Mouse (Mus musculus) spleen, postnatal 36 days (tissue): ENCODE measurements around the gene Ifnab.

Experiments
- DNase-seq, 2 experiments: peaks; one replicate each; pipeline ENCODE4 v3.0.0; 2022; ENCODE audit warnings: low spot score in 2 of 2, mixed read lengths in 1 of 2

Gene Ifnab

DNA sequence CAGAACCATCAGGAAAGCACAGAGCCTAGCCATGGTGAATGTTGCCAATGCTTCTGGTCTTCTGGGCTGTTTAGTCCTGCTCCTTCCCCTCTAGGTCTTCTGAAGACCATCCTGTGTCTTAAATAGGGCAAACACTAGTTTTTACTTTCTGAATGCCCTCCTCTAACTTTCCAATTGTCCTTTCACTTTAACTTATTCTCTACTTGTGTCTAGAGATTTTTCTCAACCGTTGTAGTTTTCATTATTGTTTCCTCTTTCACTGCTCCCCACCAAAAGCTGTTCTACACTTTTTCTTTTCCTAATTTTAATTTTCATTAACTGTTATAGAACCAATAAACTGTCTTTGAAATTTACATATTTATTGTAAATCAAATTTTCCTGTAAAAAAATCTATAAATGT lies 14.3 kb downstream of the Ifnab start, which contains the start of gene Ifna16:
Gene Ifna16, minus strand, starts transcription at position 101 of the 400 bp plus-strand sequence.
- no peak for DNase-seq

DNA sequence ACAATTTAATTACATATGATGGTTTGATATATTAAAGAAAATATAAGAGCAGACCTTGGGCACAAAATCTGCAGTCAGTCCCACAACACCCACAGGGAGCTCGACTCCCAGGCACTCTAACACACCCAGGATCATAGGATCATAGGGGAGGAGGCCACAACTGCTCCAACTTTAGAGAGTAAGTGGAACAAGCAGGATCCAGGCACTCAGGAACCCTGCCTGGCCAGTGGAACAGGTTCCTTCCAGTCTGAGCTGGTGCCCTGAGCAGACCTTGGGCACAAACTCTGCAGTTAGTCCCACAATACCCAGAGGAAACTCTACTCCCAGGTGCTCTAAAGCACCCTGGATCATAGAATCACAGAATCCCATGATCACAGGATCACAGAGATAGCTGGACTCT lies 35.7 kb downstream of the Ifnab start:
- DNase-seq = no peak

- DNase-seq = no peak
These were observed 37.5 kb downstream of the Ifnab start for GRCm38 (mm10) chr4:88653644-88654043.

- DNase-seq = no peak
These were observed 46.8 kb downstream of the Ifnab start, which contains the start of gene Ifna13 for GRCm38 (mm10) chr4:88644359-88644758. Ifna13 (minus strand) TSS chr4:88644459.

- no peak for DNase-seq
These were observed 48.6 kb downstream of the Ifnab start for GRCm38 (mm10) chr4:88642526-88642925.

DNA sequence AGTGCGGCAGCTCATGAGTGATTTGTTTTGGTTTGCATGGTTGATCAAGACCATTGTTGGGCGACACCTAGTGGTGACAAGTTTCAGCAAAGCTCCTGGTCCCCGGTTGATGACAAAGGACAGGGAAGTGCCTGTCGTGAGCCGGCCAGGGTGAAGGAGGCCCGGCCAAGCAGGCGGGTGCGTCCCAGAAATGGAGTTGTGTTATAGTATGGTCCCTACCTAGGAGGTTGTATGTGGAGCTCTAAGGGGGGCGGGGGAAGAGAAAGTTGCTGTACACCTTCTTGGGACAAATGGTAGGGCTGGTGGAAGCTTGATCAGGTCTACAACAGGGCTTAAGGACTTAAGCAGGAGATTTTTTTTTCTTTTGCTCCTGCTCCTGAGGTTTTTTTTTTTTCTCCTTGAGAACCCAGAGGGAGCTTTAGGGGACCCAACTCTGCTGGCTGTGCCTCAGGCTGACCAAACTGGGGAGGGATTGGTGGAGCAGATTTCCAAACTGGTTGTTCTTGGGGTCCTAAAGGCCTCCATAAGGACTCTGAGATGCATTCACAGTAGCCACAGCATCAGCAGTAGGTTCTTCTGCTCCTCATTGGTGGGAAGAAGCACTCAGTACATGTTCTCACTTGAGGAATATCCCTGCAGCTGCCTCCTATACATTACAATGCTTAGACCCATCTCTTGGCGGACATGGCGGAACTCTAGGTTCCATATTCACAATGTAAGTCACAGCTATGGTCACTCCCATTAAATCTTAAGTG lies 49.9 kb downstream of the Ifnab start:
- DNase-seq = peak; percentile 77 to 87

DNA sequence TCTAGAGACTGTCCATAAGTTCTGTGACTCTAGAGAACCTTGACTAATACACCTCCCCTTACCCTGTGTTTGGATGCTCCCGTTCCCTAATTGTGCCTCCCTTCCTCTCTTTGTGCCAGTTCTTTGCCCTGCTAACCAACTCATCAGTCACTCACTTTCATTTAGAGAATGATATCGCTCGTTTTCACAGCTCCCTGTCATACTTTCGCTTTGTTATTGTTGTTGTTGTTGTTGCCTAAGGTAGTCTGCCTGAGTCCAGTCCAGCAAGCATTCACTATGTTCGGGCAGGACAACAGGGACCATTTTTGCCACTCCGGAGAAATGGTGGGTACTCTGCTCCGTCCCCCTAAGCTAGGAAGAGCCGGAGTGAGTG lies 50.5 kb downstream of the Ifnab start:
- no peak for DNase-seq
